Mouse (Mus musculus) hindbrain, embryonic 10.5 days (tissue): ENCODE measurements around the gene Ice1. TPM values are rescaled to one million over a fixed set of nuclear protein-coding genes. Genes with fewer than 3 reads are reported as not detected.

Experiments used
- DNase-seq: peaks from one replicate; pipeline ENCODE4 v3.0.0-alpha.2; 2017; ENCODE audit warnings: low spot score
- H3K27ac ChIP-seq: fragments of 300-500 bp; sonication (generic); 2 replicates; pipeline ENCODE4 v1.5.1; 2016; ENCODE audit warnings: mild to moderate bottlenecking, moderate library complexity
- H3K27me3 ChIP-seq: fragments of 300-500 bp; sonication (generic); 2 replicates; pipeline ENCODE4 v1.6.1; 2016; ENCODE audit warnings: mild to moderate bottlenecking; ENCODE audit not compliant: poor library complexity, insufficient read depth, severe bottlenecking
- H3K36me3 ChIP-seq: fragments of 300-500 bp; sonication (generic); 2 replicates; pipeline ENCODE4 v1.6.1; 2016; ENCODE audit warnings: mild to moderate bottlenecking, moderate library complexity
- H3K4me1 ChIP-seq: fragments of 300-500 bp; sonication (generic); replicated peaks from 2 replicates; pipeline ENCODE4 v1.6.1; 2016; ENCODE audit warnings: mild to moderate bottlenecking
- H3K4me3 ChIP-seq: fragments of 300-500 bp; sonication (generic); 2 replicates; pipeline ENCODE4 v1.5.1; 2016; ENCODE audit warnings: mild to moderate bottlenecking, moderate library complexity
- H3K9me3 ChIP-seq: fragments of 300-500 bp; sonication (generic); 2 replicates; pipeline ENCODE4 v1.6.1; 2016; ENCODE audit warnings: mild to moderate bottlenecking, moderate library complexity
- WGBS: fragments of 180-500 bp; shearing (Covaris S2); methylation state at CpG from one replicate; pipeline ENCODE4 v1.1.7; 2016; 5-methylcytosine and 5-hydroxymethylcytosine counted together
- polyA plus RNA-seq: library from polyadenylated mRNA; unstranded; fragments of >200 nt; fragmentation: Nextera tagmentation; extraction: Ambion mirVana; gene quantifications from 2 replicates; pipeline ENCODE4 v1.2.1, GENCODE M21; 2016

Ice1 gene
- polyA plus RNA-seq, 1 experiment from 2014 or later = 19.0 TPM

DNA sequence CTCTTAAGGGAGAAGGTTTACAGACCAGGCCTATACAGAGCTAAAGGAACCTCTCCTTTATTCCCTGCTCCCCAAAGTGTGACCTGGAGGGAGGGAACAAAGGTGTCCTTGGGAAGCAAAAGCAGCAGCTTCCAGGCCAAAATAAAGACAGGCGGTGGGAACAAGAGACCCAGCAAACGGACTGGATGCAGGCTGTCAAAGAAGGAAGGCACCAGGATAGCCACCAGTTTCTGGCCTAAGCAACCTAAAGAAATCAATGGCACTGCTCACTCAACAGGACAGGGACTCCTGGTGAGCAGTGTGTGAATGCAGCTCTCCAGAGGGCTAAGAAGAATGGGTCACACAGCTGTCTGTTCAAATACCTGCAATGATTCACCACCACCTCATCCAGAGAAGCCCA lies 1.8 kb downstream of the Ice1 start:
- Histone ChIP-seq H3K4me1 (peaks cover 24% of the 10 kb centered on the region), H3K9me3 (0 out of 2 replicates have a peak, but pooled peaks cover 2% of the 10 kb centered on the region), H3K36me3 (0 out of 2 replicates have a peak, but pooled peaks cover 3% of the 10 kb centered on the region), H3K27ac (no peak overlapping the region), H3K4me3 (peak overlapping the region; percentile 91; the same call in 1 of the 2 replicates), H3K27me3 (no peaks in the 10 kb centered on the region)
- 49% methylated on average over 2 of the region's 2 CpGs for WGBS
- DNase-seq = no peak

DNA sequence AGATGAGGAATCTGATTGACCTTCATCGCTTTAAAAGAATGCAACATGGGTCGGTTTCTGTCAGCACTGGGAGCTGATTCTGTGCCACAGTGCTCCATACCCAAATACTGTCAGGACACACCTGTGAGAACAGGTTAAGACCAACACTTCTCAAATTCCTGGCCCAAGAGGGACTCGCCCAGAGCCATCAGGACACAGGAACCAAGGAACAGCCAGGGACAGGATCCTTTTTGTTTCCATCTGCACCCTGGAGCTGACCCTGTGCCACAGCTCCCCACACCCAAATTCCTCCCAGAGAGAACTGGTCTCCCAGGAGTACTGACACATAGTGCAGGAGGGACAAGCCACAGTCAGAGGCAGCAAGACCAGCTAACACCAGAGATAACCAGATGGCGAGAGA lies 11.0 kb downstream of the Ice1 start:
- no peak overlapping the region for H3K4me3 ChIP-seq
- WGBS = 85% methylated on average over 4 of the region's 4 CpGs
- H3K4me1 ChIP-seq = no peaks in the 10 kb centered on the region
- DNase-seq = no peak
- H3K27ac ChIP-seq = no peak overlapping the region
- peaks cover 22% of the 10 kb centered on the region for H3K36me3 ChIP-seq
- H3K27me3 ChIP-seq = no peaks in the 10 kb centered on the region
- H3K9me3 ChIP-seq = 0 out of 2 replicates have a peak, but pooled peaks cover 6% of the 10 kb centered on the region

DNA sequence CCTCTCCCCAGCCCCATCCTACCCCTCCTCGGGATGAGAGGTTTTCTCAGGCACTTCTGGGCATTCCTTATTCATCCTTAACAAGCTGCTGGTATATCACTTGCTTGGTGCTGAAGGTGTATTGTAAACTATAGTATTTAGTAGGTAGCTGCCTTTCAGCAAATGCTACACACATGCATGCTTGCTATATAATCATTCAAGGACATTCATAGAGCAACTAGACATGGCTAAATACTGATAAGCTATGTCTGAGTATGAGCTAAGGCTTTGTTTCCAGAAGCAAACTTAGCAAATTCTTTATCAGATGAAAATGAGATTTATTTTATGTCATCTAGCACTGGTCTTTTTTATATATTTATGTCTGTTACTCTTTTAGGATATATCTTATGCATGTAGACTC lies 11.8 kb downstream of the Ice1 start:
- peaks cover 23% of the 10 kb centered on the region for H3K36me3 ChIP-seq
- 78% methylated on average over 1 of the region's 1 CpGs for WGBS
- H3K27me3 ChIP-seq = no peaks in the 10 kb centered on the region
- H3K4me1 ChIP-seq = no peaks in the 10 kb centered on the region
- H3K4me3 ChIP-seq = no peak overlapping the region
- no peak for DNase-seq
- H3K9me3 ChIP-seq = 0 out of 2 replicates have a peak, but pooled peaks cover 6% of the 10 kb centered on the region
- no peak overlapping the region for H3K27ac ChIP-seq

DNA sequence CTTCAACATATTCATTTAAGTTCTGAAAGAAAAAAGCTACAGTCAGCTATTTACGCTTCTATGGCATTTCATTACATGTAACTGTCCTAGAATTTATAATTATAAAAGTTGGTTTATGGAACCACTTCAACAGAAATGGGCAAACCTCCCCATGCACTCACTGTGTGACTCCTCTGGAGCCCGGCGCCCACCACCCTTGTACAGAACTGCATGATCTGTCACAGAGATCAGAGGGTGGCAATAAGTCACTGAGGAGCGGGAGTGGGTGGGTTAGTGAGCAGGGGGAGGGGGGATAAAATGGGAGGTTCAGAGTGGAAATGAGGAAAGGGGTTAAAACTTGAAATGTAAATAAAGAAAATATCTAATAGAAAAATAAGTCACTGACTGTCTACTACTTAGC lies 13.0 kb downstream of the Ice1 start:
- Histone ChIP-seq H3K4me1 (no peaks in the 10 kb centered on the region), H3K4me3 (no peak overlapping the region), H3K27ac (no peak overlapping the region), H3K9me3 (0 out of 2 replicates have a peak, but pooled peaks cover 5% of the 10 kb centered on the region), H3K27me3 (no peaks in the 10 kb centered on the region), H3K36me3 (peaks cover 27% of the 10 kb centered on the region)
- 87% methylated on average over 4 of the region's 4 CpGs for WGBS
- no peak for DNase-seq

DNA sequence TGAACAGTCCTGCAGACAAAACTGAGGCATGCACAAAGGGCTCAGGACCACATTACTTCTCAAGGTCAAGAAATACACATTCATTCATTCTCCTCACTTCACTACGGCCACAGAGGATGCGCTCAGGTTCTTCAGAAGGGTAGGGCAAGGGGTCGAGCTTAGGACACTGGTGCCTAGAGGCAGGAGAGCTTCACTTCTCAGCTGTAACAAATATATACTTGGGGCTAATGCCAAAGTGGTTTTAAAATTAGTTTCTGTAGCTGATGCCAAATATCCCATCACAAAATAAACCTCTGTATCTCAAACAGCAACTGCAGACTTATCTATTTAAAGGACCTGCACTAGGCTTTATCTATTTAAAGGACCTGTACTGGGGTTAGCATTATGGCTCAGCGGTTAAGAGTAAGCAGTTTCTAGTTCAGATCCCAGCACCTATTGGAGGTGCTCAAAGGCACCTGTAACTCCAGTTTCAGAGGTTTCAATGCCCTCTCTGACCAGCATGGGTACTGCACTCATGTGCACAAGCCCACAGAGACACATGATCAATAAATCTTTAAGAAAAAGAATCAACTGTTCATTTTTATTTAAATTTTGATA lies 14.9 kb downstream of the Ice1 start:
- Histone ChIP-seq H3K9me3 (no peaks in the 10 kb centered on the region), H3K4me1 (no peaks in the 10 kb centered on the region), H3K27me3 (no peaks in the 10 kb centered on the region), H3K27ac (no peak overlapping the region), H3K4me3 (no peak overlapping the region), H3K36me3 (peaks cover 42% of the 10 kb centered on the region)
- 97% methylated on average over 4 of the region's 4 CpGs for WGBS
- DNase-seq = no peak

DNA sequence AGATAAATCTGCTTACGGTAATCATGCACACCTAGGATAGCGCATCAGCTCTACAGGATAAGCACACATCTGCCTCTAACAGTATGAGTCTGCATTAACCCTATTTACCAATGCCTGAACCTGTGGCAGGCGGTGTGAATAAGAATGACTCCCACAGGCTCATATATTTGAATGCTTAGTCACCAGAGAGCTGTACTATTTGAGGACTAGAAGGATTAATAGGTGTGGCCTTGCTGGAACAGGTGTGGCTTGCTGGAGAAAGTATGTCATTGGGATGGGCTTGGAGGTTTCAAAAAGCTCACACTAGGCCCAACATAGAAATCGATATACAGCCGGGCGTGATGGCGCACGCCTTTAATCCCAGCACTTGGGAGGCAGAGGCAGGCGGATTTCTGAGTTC lies 15.9 kb downstream of the Ice1 start:
- DNase-seq = no peak
- WGBS = 97% methylated on average over 9 of the region's 9 CpGs
- no peaks in the 10 kb centered on the region for H3K9me3 ChIP-seq
- H3K36me3 ChIP-seq = peaks cover 52% of the 10 kb centered on the region
- no peaks in the 10 kb centered on the region for H3K4me1 ChIP-seq
- H3K4me3 ChIP-seq = no peak overlapping the region
- H3K27me3 ChIP-seq = no peaks in the 10 kb centered on the region
- no peak overlapping the region for H3K27ac ChIP-seq

DNA sequence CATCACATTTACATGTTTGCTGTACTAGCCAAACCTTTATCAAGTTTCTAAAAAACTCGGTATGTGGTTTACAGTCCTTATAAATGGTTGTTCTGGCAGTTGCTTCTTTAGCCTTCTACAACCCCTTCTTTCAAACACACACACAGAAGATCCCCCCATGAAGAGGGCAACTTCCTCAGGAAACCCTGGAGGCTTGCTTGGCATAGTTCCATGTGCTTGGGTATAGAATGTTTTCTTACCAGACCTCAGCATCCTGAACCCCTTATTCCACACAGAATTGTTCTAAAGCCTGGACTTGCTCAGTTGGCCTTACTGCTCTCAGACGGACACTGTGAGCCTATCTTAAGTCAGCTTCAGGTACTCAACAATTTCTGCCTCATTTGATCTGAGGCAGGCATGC lies 24.6 kb downstream of the Ice1 start:
- Histone ChIP-seq H3K36me3 (peaks cover 92% of the 10 kb centered on the region), H3K27ac (no peak overlapping the region), H3K9me3 (no peaks in the 10 kb centered on the region), H3K4me3 (no peak overlapping the region), H3K27me3 (no peaks in the 10 kb centered on the region), H3K4me1 (no peaks in the 10 kb centered on the region)
- 86% methylated on average over 2 of the region's 2 CpGs for WGBS
- no peak for DNase-seq

DNA sequence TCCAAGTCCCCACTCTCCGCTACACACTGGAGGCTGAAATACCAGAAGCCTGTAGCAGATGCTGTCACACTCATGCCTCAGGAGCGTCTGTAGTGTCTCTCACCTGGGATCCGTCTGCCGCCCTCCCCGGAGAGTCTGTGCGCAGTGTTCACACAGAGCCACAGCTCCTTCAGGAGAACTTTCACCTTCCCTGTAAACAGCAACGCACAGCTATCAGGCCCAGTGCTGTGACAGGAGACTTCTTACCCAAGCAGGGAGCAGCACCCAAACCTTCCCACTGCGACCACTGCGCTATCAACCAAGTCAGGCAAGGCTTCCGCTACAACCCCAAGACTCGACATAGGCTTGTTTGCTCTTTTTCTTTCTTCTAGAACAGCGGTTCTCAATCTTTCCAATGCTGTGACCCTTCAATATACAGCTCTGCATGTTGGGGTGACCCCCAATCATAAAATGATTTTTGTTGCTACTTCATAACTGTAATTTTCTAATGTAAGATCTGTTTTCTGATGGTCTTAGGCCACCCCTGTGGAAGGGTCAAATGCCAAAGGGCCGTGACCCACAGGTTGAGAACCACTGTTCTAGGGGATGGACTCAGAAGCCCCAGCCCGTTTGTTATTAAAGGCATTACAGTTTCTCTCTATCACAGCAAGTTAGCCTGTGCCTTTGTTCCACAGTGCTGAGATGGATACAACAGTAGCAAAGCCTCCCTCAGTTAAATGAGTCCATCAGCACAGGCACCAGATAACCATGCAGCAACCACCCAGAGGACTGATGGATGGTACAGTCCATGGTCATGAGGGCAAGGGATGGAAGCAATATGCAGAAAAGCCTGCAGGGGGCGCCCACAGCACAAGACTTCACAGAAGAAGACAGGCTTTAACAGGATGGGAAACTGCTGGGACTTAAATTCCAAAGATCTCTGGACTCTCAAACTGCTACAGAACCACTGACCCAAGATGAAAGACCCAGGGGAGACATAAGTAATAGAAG lies 26.7 kb downstream of the Ice1 start:
- peaks cover 92% of the 10 kb centered on the region for H3K36me3 ChIP-seq
- 87% methylated on average over 15 of the region's 15 CpGs for WGBS

DNA sequence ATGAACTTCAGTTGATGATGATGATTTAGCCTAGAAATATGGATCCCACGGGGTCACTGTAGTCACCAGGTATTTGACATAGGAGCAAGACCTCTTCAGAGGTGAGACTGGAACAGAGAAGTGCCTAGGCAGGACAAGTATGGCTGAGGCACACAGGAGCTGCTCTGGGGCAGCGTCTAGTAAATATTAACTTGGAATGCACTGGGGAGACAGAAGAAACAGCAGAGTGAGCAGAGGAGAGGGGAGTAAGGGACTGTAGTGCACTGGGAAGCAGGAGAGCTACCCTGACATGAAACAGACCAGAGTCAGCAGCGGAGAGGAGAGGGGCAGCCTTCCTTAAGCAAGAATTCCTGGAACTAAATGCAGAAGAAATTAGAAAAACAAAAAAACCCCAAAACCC lies 27.8 kb downstream of the Ice1 start:
- H3K4me1 ChIP-seq = no peaks in the 10 kb centered on the region
- H3K36me3 ChIP-seq = peaks cover 92% of the 10 kb centered on the region
- WGBS = 89% methylated on average over 3 of the region's 3 CpGs

More for the DNA sequence above, 26.7 kb downstream of the Ice1 start:
- no peaks in the 10 kb centered on the region for H3K27me3 ChIP-seq
- H3K4me1 ChIP-seq = no peaks in the 10 kb centered on the region
- peak; percentile 68 for DNase-seq
- no peaks in the 10 kb centered on the region for H3K9me3 ChIP-seq
- H3K4me3 ChIP-seq = no peak overlapping the region
- H3K27ac ChIP-seq = no peak overlapping the region

DNA sequence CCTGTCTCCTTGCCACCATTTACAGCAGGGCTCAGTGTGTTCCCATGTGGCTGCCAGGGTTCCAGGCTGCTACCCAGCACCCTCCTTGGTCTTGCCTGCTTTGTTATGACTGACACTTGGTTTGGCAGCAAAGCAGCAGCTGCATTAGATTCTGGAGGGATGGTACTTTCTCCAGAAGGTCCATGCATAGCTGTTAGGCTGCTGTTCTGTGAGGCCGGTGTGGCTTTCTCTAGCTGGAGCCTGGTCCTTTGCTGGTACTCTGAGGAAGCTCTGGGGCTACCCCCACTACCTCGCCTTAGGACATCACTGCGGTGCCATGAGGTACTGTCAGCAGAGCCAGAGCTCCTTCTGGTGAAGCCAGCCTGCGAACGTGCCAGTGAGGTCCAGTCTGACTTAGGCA lies 32.1 kb downstream of the Ice1 start:
- WGBS = 93% methylated on average over 5 of the region's 5 CpGs
- Histone ChIP-seq H3K4me3 (no peak overlapping the region), H3K4me1 (no peaks in the 10 kb centered on the region), H3K9me3 (no peaks in the 10 kb centered on the region), H3K27me3 (no peaks in the 10 kb centered on the region), H3K36me3 (peaks cover 100% of the 10 kb centered on the region), H3K27ac (no peak overlapping the region)
- no peak for DNase-seq

More for the DNA sequence above, 27.8 kb downstream of the Ice1 start:
- no peak for DNase-seq
- no peak overlapping the region for H3K4me3 ChIP-seq
- H3K9me3 ChIP-seq = no peaks in the 10 kb centered on the region
- no peak overlapping the region for H3K27ac ChIP-seq
- H3K27me3 ChIP-seq = no peaks in the 10 kb centered on the region

DNA sequence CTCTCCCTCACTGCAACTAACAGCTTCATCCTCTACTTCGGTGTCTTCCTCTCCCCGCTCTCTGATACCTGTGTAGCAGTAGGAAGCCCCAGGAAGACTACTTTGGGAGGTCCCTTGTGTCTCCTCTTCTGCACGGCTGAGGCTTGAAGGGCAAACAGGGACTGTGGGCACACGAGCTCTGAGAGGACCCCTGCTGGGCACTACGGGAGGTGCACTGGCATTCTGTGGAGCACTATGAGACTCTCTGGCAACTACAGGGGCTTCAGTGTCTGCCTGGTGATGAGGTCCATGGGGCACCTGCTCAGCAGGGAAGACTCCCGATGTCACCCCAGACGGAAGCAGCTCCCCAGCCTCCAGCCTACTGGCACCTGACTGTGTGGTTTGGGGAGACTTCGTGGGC lies 32.7 kb downstream of the Ice1 start:
- Histone ChIP-seq H3K4me3 (no peak overlapping the region), H3K9me3 (no peaks in the 10 kb centered on the region), H3K27ac (no peak overlapping the region), H3K36me3 (peaks cover 100% of the 10 kb centered on the region), H3K27me3 (no peaks in the 10 kb centered on the region), H3K4me1 (no peaks in the 10 kb centered on the region)
- WGBS = 80% methylated on average over 8 of the region's 8 CpGs
- no peak for DNase-seq

DNA sequence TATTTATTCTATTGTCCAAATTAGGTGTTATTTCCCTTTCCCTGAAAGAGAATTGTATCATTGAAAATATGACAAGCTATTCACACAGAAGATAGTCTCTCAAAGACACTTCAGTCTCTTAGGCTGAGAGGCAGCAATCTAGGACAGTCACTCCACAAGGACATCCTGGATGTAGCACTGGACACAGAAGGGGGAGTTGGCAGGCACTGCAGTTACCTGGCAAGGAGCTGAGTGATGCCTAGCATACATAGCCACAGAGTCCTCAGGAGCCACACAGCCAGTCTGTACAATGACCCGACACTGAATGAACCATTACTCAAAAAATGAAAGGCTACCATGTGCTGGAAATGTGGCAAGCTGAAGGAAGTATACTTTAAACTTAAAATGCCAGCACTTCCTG lies 35.9 kb downstream of the Ice1 start:
- WGBS = 96% methylated on average over 1 of the region's 1 CpGs
- H3K4me3 ChIP-seq = no peak overlapping the region
- no peak overlapping the region for H3K27ac ChIP-seq
- H3K4me1 ChIP-seq = no peaks in the 10 kb centered on the region
- peaks cover 96% of the 10 kb centered on the region for H3K36me3 ChIP-seq
- H3K27me3 ChIP-seq = no peaks in the 10 kb centered on the region
- H3K9me3 ChIP-seq = no peaks in the 10 kb centered on the region
- no peak for DNase-seq

DNA sequence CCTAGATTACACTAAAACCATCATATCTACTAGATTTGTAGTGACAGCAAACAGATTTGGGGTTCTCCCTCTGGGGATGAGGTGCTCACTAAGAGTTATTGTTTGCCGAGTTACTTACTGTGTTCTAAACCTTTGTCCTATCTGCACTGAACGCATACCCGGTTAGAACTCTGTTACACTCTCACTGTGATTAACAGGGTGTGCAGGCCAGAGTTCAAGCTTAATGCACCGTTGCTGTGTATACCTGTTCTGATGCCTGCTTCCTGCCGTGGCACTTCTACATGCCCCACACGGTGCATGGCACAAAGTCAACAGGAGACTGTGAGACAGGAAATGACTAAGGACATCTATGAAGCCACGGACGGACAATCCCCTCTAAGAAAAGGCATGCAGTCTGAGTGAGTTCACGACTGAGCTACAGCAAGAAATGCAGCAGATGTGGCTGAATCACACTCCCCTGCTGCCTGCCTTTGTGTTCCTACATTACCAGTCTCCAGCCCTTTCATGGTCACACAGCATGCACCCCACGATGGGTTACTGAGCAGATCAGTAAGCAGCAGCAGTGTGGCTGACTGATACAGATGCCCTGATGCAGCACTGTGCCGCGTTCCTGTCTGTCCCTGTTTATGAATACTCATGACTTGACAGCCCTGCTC lies 37.3 kb downstream of the Ice1 start:
- Histone ChIP-seq H3K4me3 (no peak overlapping the region), H3K36me3 (peaks cover 96% of the 10 kb centered on the region), H3K27ac (no peak overlapping the region), H3K4me1 (no peaks in the 10 kb centered on the region), H3K9me3 (no peaks in the 10 kb centered on the region), H3K27me3 (no peaks in the 10 kb centered on the region)
- no peak for DNase-seq
- 84% methylated on average over 12 of the region's 12 CpGs for WGBS
